Mouse (Mus musculus) small intestine, adult 2 months (tissue): ENCODE measurements around the gene Prkaa1.

Experiments
- CTCF ChIP-seq: fragments of 200-500 bp; IDR thresholded peaks from 2 replicates; pipeline ENCODE4 v1.5.1; 2012; ENCODE audit warnings: low read depth, mild to moderate bottlenecking, control low read depth, inconsistent platforms, low read length, moderate library complexity, mixed read lengths; ENCODE audit not compliant: insufficient replicate concordance, insufficient read length; ENCODE audit errors: extremely low read depth
- POLR2A ChIP-seq: fragments of 200-500 bp; IDR thresholded peaks from 2 replicates; pipeline ENCODE4 v1.6.1; 2012; ENCODE audit warnings: low read depth, mild to moderate bottlenecking, control low read depth, inconsistent platforms, low read length, moderate library complexity

- TF ChIP-seq POLR2A (no peak), CTCF (no peak)
Observed at GRCm38 (mm10) chr15:5105891-5106290, 37.8 kb upstream of the Prkaa1 start.
